Mouse (Mus musculus): Measurements from ENCODE around the gene Neurl1b.

Neurl1b gene

GRCm38 (mm10) chr17:26414523-26415354 is at the start of gene Neurl1b:
Neurl1b (plus strand) TSS chr17:26414829.
- DNase-seq: peak; percentile 11

GRCm38 (mm10) chr17:26366792-26367191 is 47.8 kb upstream of the Neurl1b start:
- no peak for DNase-seq

GRCm38 (mm10) chr17:26368336-26368992 is 46.2 kb upstream of the Neurl1b start:
- DNase-seq: no peak

- peak; percentile 12 for DNase-seq
Measured at GRCm38 (mm10) chr17:26370521-26371245, 43.9 kb upstream of the Neurl1b start.

- no peak for DNase-seq
Measured at GRCm38 (mm10) chr17:26371246-26371535, 43.4 kb upstream of the Neurl1b start.

GRCm38 (mm10) chr17:26373211-26373610 is 41.4 kb upstream of the Neurl1b start:
- no peak for DNase-seq

GRCm38 (mm10) chr17:26376416-26376815 is 38.2 kb upstream of the Neurl1b start:
- no peak for DNase-seq

- DNase-seq: no peak
Measured at GRCm38 (mm10) chr17:26376994-26377744, 37.5 kb upstream of the Neurl1b start.

GRCm38 (mm10) chr17:26380280-26380985 is 34.2 kb upstream of the Neurl1b start:
- no peak for DNase-seq

GRCm38 (mm10) chr17:26380986-26381446 is 33.6 kb upstream of the Neurl1b start:
- no peak for DNase-seq

GRCm38 (mm10) chr17:26381613-26382012 is 33.0 kb upstream of the Neurl1b start:
- no peak for DNase-seq

GRCm38 (mm10) chr17:26382176-26382575 is 32.5 kb upstream of the Neurl1b start:
- no peak for DNase-seq

- DNase-seq: no peak
Measured at GRCm38 (mm10) chr17:26382687-26383086, 31.9 kb upstream of the Neurl1b start.

- DNase-seq: no peak
Measured at GRCm38 (mm10) chr17:26384111-26384510, 30.5 kb upstream of the Neurl1b start.

- no peak for DNase-seq
Measured at GRCm38 (mm10) chr17:26385252-26386130, 29.1 kb upstream of the Neurl1b start.

GRCm38 (mm10) chr17:26386131-26386481 is 28.5 kb upstream of the Neurl1b start:
- no peak for DNase-seq

- DNase-seq: no peak
Measured at GRCm38 (mm10) chr17:26388106-26388505, 26.5 kb upstream of the Neurl1b start.

- DNase-seq: no peak
Measured at GRCm38 (mm10) chr17:26389241-26389640, 25.4 kb upstream of the Neurl1b start.

- no peak for DNase-seq
Measured at GRCm38 (mm10) chr17:26390666-26391065, 24.0 kb upstream of the Neurl1b start.

- DNase-seq: no peak
Measured at GRCm38 (mm10) chr17:26392355-26392754, 22.3 kb upstream of the Neurl1b start.

GRCm38 (mm10) chr17:26396765-26397164 is 17.9 kb upstream of the Neurl1b start:
- no peak for DNase-seq

All from cerebellum, adult 9-10 months (tissue).